Mouse (Mus musculus) gastrocnemius, adult 2 months (tissue): ENCODE results near the gene Rpp30. TPM values are rescaled to one million over a fixed set of nuclear protein-coding genes. Genes with fewer than 3 reads are reported as not detected.

Experiments used
- DNase-seq: peaks from one replicate; pipeline ENCODE4 v3.0.0; 2022
- H3K27ac ChIP-seq: fragments of 200-600 bp; 2 replicates; pipeline ENCODE4 v1.8.1; 2022; ENCODE audit warnings: mild to moderate bottlenecking
- H3K4me3 ChIP-seq: fragments of 200-600 bp; 2 replicates; pipeline ENCODE4 v1.8.1; 2022; ENCODE audit warnings: mild to moderate bottlenecking, moderate library complexity
- CTCF ChIP-seq: fragments of 200-600 bp; IDR thresholded peaks from 2 replicates; pipeline ENCODE4 v1.8.1; 2022; ENCODE audit warnings: antibody characterized with exemption, mild to moderate bottlenecking, moderate library complexity
- intact Hi-C: fragments of 180-260 bp; cut with DNase I; formaldehyde crosslinking; loops from one replicate; pipeline ENCODE4 v1.15.1; 2025
- total RNA-seq, 2 experiments: library from RNA; stranded (reverse); gene quantifications; 2 replicates each; pipeline ENCODE4 v1.2.3; 2021

The Rpp30 gene
- total RNA-seq, 2 experiments from 2014 or later, result 17.4 to 17.8 TPM

DNA sequence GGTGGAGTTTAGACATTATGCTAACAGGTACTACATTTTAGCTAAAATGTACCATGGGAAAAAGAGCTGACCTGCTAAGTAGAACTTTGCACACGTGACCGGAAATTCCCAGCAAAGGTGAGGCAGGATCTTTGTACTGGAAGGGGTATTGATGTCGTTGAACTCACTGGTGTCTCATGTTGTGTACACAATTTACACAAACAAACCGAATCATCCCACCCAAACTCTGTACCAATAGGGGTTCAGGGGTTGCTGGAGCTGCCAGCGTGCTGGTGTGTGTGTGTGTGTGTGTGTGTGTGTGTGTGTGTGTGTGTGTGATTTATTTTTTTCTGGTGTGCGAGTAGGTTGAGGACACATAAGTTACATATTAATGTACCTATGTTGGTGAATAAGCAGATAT is 49.5 kb downstream of the Rpp30 start:
- no peak for TF ChIP-seq CTCF
- DNase-seq, result no peak
- H3K4me3 ChIP-seq, result no peak overlapping the region
- H3K27ac ChIP-seq, result no peak overlapping the region; the same call in 1 of the 2 replicates
- intact Hi-C loops, result no loop called here

DNA sequence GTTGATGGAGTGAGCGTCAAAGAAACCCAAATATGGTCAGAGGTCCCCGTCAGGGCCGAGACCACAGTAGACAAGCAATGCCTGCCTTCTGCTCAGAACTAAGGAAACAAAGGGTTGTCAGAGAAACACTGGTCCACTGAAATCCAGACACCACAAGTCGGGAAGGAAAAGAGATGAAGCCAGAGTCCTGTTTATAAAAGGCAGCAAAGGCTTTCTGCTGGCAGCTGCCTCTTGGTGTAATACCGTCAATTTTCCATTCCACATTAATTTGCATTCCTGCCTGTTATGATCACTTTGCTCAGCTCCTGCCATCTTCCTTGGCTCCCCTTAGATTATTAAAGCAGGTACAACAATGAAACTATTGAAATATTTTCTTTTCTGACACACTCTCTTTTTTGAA is 50.2 kb downstream of the Rpp30 start:
- Histone ChIP-seq H3K27ac (no peak overlapping the region), H3K4me3 (no peak overlapping the region)
- TF ChIP-seq CTCF, result no peak
- intact Hi-C loops, result no loop called here
- no peak for DNase-seq

DNA sequence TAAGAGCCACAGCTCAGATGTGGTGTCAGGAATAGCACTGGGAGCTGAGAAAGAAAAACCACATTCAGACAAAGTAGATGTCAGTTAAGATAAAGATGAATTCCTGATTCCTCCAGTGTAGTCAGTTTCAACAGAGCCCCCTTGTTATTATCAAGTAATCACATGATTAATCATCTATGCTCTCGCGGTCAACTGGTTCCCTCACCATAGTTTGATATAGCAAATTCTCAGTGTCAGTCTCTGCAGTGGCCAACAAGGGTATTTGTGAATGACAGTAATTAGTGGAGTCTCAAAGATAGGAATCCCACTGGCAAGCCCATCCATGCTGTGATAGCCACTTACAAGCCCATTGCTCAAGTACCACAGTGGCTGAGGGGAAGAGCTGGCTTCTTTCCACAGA is 60.1 kb downstream of the Rpp30 start:
- no peak overlapping the region for H3K4me3 ChIP-seq
- no peak for TF ChIP-seq CTCF
- H3K27ac ChIP-seq, result no peak overlapping the region
- intact Hi-C loops, result no loop called here
- DNase-seq, result no peak

DNA sequence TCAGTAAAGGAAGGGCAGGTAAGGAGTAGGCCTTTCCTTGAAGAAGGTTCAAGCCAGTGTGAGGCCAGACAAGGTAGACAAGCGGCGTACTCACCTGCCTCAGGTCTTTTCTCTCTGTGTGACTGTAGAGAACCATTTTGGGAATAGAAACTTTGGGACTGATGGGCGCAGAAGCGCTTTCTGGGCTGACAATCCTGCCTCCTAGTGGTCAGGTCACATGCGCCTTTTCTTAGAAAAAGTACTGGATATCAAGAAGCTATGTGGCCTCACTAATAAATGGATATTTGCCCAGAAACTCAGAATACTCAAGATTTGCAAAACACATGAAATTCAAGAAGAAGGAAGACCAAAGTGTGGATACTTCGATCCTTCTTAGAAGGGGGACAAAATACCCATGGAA is 65.1 kb downstream of the Rpp30 start:
- intact Hi-C loops, result no loop called here
- H3K4me3 ChIP-seq, result no peak overlapping the region
- no peak overlapping the region for H3K27ac ChIP-seq
- no peak for DNase-seq
- TF ChIP-seq CTCF, result peak; percentile 31

DNA sequence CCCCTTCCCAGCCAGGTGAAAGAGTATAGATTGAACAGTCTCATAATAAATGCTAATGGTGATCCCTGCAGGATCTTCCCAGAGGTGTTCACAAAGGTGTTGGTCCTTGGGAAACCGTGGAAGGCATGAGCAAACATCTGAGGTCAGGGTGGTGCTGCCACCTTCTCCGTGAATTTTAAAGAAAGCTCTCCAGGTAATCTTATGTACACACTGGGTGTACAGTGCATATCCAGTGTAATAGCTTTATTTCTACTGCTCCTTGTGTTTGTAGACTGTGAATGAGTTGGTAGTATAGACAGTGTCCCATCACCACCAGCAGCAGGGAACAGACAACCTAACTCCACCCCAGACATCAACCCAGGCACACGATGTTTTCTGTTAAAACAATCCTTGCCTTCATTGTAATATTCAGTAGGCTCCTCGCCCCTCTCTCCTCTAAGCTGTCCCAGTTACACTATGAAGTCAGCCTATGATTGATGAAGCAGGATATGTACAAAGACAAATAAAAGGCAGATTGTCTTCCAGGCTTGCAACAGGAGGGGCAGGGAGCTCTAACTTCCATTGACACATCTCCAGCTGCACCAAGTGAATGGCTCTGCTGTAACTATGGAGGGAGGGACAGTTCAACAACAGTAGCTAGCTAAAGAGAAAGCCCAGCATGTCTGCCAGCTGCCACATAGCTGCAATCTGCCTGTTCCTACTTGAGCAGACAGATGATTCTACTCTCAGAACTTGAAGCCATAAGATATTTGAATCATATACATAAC is 66.9 kb downstream of the Rpp30 start:
- intact Hi-C loops, result no loop called here
- DNase-seq, result no peak
- TF ChIP-seq CTCF, result no peak
- H3K4me3 ChIP-seq, result no peak overlapping the region
- H3K27ac ChIP-seq, result no peak overlapping the region

Other genes with a start within 250 kb of the Rpp30 start
- gene Htr7, start 26.2 kb upstream of the Rpp30 start, total RNA-seq, result under 1 TPM; 0.43 to 0.59 TPM
- 10 to 100 TPM in 1 of 2 experiments, 1 to 10 TPM in 1; 4.2 to 10.1 TPM for gene Ankrd1, start 36.4 kb downstream of the Rpp30 start, total RNA-seq